Mouse (Mus musculus): ENCODE results near the gene Tnnt1.

Tnnt1 gene

GRCm38 (mm10) chr7:4497271-4497903 is 18.8 kb downstream of the Tnnt1 start:
- no peak for DNase-seq (ENCODE audit: inconsistent ontology term)

- DNase-seq (ENCODE audit: inconsistent ontology term) = no peak
Measured at GRCm38 (mm10) chr7:4496468-4496867, 19.7 kb downstream of the Tnnt1 start.

- DNase-seq (ENCODE audit: inconsistent ontology term) = no peak
Measured at GRCm38 (mm10) chr7:4493991-4494390, 22.2 kb downstream of the Tnnt1 start.

GRCm38 (mm10) chr7:4492284-4493224 is 23.6 kb downstream of the Tnnt1 start:
- no peak for DNase-seq (ENCODE audit: inconsistent ontology term)

- DNase-seq (ENCODE audit: inconsistent ontology term) = no peak
Measured at GRCm38 (mm10) chr7:4491308-4491707, 24.9 kb downstream of the Tnnt1 start.

- DNase-seq (ENCODE audit: inconsistent ontology term) = no peak
Measured at GRCm38 (mm10) chr7:4482281-4482680, 33.9 kb downstream of the Tnnt1 start.

- peak; percentile 32 for DNase-seq (ENCODE audit: inconsistent ontology term)
Measured at GRCm38 (mm10) chr7:4479674-4480073, 36.5 kb downstream of the Tnnt1 start.

- no peak for DNase-seq (ENCODE audit: inconsistent ontology term)
Measured at GRCm38 (mm10) chr7:4478796-4479291, 37.3 kb downstream of the Tnnt1 start.

- peak; percentile 92 for DNase-seq (ENCODE audit: inconsistent ontology term)
Measured at GRCm38 (mm10) chr7:4478021-4478795, 38.0 kb downstream of the Tnnt1 start.

- DNase-seq (ENCODE audit: inconsistent ontology term) = no peak
Measured at GRCm38 (mm10) chr7:4473940-4474339, 42.2 kb downstream of the Tnnt1 start.

GRCm38 (mm10) chr7:4471179-4471555 is 45.0 kb downstream of the Tnnt1 start:
- DNase-seq (ENCODE audit: inconsistent ontology term) = peak; percentile 84

- peak; percentile 74 for DNase-seq (ENCODE audit: inconsistent ontology term)
Measured at GRCm38 (mm10) chr7:4470275-4471178, 45.7 kb downstream of the Tnnt1 start.

GRCm38 (mm10) chr7:4467801-4468200 is 48.4 kb downstream of the Tnnt1 start:
- DNase-seq (ENCODE audit: inconsistent ontology term) = no peak

GRCm38 (mm10) chr7:4464194-4464824 is 51.9 kb downstream of the Tnnt1 start:
- DNase-seq (ENCODE audit: inconsistent ontology term) = no peak

GRCm38 (mm10) chr7:4460576-4461434 is 55.4 kb downstream of the Tnnt1 start, which contains the start of gene Eps8l1:
Eps8l1 (plus strand) TSS chr7:4460674.
- DNase-seq (ENCODE audit: inconsistent ontology term) = peak; percentile 40

All from Muller cell, postnatal 12 days (primary cell).